Mouse (Mus musculus) induced T-regulatory cell, adult 2 months (primary cell): ENCODE measurements around the gene Lmntd1.

Experiments used
- DNase-seq: peaks from one replicate; pipeline ENCODE4 v3.0.0-alpha.2; 2012; ENCODE audit warnings: low read depth

The Lmntd1 gene

DNA sequence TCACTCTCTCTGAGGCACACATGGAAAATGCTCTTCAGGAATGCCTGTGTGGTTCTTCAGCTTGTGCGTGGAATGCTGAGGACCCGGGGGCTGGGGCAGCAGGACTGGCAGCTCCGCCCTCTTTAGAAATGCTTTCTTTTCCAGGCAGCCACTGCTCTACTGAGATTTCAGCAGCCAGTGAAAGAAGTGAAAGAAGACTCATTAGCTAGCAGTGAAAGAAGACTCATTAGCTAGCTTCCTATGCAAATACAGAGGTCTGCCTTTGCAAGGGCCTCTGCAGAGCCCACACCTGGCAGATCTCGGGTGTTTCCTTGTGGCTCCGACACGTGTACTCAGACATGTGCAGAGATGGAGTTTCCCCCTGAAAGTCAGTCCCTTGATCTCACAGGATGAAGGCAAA lies 234.9 kb downstream of the Lmntd1 start:
- DNase-seq = peak; percentile 47

DNA sequence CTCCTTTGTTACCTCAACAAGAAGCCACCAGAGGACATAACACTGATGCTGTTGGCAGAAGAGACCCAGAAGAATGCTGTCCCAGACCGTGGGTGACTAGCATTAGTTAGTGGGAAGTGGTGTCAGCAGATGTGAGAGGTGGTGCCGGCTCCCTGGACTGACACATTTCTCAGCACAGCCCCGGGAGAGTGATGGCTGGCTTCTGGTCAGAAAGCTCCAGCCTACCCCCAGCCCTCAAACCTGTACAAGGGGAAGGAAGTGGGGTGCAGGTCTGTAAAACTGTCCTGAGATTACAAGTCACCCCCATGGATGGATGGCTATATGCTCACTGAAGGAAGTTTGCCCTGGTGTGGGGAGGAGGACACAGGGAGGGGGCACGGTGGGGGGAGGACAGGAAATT lies 235.4 kb downstream of the Lmntd1 start:
- peak; percentile 9 for DNase-seq

DNA sequence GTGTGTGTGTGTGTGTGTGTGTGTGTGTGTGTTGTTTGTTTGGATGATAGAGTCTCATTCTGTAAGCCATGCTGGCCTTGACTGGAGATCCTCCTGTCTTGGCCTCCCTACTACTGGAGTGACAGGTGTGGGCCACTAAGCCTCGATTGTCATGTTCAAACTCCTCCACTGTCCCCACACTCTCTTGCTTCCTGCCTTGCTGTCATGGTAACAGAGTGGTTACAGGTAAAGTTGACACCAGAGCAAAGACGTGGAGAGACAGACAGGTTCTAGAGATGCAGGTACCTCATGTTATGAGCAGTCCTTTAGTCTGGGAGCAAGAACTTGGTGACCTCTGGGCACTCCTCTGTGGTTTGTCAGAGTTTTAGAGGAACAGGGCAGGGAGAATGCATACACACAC lies 239.7 kb downstream of the Lmntd1 start:
- peak; percentile 46 for DNase-seq

DNA sequence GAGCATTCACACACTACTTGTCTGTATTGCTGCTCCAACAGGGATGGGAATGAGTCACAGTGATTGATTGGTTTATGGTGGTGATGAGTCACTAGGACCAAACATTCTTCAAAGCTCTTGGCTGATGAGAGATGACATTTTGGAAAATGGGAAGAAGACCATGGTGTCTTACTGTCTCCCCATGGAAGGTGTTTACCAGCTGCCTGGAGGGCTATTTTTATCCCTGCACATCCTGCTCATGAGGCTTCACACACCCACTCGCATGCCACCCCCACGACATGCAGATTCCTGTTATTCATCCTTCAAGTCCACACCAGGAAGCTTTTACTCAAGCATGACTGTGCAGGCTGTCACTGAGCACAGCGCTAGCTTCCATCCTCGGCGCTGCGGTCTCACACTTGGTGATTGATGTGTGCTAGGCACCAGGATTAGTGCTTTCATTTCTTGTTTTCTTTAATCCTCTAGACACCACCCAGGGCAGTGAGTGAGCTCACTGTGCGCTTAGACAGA lies 240.4 kb downstream of the Lmntd1 start:
- DNase-seq = peak; percentile 56

DNA sequence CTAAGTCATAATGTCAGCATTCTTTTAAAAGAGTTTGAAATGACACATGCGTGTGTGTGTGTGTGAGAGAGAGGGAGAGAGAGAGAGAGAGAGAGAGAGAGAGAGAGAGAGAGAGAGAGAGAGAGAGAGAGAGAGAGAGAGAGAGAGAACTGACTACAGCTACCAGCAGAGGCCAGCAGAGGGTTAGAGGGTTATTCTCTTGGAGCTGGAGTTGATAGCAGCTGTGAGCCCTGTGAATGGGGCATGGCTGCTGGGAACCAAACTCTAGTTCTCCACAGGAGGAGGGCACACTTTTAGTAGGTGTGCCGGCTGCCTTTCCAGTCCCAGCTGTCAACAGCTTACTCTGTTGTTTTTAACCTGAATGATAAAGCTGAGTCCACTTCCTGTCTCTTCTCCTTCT lies 242.1 kb downstream of the Lmntd1 start:
- DNase-seq = peak; percentile 39

DNA sequence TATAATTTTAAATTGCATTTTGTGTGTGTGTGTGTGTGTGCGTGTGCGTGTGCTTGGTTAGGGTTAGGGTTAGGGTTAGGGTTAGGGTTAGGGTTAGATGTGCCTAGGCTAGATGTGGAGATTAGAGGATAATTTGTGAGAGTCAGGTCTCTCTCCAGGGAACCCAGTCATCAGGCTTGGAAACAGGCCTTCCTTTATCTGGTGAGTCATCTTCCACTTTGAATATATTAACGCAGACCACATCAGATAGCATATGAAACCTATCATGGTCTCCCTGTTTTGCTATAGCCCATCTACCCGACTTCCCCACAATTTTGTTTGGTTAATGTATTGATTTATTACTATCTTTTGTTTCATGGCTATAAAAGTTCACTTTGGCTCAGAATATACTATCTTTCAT lies 242.5 kb downstream of the Lmntd1 start:
- DNase-seq = peak; percentile 28

DNA sequence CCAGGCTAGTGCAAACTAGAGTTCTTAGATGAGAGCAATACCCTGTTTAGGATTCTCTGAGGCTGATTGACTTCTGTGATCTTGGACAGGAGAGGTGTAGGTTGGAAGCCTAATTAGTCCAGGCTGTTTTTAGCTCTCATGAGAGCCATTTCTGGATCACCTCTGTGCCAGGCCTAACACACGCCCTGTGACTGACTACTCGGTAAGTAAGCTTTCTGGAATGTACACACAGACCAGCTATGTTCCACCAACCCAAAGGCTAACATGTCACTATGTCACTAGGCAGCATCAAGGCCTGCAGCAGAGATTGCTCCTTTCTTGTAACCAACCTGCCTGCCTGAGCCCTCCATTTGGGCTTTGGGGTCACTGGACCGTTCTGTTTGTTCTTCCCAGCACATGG lies 243.8 kb downstream of the Lmntd1 start:
- no peak for DNase-seq

DNA sequence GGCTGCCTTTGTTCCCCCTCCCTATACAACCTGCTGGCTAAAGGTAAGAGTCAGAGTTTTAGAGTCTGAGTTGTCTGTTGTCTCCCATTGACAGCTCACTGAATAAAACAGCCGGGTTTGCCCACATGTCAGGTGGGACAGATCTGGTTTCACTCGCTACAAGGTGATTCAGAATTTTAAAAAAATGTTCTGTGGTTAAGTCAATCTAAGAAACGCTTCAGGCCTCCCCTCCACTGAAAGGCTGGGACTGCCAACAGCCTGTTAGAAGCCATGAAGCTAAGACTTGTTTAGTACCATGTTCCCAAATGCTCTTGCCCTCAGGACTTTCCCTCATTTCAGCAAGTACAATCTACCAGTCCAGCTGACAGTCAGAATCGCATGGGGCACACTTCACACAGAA lies 244.8 kb downstream of the Lmntd1 start:
- DNase-seq = no peak

DNA sequence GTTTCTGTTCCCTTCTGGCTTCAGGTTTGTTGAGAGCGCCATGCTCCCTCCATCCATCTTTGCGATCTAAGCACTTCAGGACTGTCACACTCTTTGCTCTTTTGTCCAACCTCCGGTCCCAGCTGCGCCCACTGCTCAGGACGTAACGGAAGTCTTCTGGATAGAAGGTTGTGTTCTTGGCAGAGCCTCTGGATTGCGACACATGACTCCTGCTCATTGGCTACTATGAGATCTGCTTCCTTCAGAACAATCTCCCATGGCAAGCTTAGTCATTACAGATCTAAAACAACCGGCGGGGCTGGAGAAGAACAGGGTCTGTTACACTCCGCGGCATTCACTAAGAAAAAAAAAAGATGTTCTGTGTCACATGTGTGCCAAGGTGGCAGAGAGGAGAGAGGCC lies 247.6 kb downstream of the Lmntd1 start:
- DNase-seq = no peak

DNA sequence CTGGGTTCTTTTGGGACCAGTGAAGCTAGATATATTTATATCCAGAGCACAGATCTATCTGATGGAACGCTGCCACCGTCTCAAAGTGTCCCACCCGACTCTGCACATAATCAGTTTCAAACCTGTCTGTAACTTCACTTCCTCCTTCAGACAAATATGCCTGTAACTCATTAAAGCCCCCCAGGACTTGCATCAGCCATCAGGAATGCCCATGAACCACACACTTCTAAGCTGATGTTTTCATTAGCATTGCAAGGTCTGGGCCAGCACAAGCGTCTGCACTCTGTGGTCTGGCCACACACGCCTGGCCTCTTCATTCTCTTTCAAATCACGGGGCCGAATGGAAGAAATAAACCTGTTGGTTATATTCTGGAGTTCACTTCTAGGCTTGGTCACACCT lies 250.4 kb downstream of the Lmntd1 start:
- no peak for DNase-seq

DNA sequence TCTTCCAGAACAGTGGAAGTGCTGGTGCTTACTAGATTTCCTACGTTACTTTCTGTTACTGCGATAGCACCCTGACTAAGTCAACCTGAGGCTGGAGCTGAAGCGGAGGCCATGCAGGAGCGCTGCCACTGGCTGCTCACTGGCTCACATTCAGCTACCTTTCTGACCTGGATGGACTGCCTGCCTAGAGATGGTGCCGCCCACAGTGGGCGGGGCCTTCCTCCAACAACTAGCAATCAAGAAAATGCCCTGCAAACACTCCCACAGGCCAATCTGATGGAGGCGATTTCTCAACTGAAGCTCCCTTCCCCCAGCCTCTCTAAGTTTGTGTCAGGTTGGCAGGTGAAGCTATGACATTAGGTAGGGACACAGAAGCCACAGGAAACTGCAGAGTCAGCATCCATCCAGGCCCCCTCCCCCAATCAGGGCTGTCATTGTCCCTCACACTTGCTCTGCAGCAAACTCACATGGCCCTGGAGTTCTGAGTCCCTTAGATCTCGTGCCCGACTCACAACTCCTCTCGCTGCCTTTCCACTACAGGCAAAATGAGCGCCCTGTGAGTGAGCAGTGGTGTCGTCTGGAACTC lies 252.9 kb downstream of the Lmntd1 start:
- DNase-seq = peak; percentile 32

DNA sequence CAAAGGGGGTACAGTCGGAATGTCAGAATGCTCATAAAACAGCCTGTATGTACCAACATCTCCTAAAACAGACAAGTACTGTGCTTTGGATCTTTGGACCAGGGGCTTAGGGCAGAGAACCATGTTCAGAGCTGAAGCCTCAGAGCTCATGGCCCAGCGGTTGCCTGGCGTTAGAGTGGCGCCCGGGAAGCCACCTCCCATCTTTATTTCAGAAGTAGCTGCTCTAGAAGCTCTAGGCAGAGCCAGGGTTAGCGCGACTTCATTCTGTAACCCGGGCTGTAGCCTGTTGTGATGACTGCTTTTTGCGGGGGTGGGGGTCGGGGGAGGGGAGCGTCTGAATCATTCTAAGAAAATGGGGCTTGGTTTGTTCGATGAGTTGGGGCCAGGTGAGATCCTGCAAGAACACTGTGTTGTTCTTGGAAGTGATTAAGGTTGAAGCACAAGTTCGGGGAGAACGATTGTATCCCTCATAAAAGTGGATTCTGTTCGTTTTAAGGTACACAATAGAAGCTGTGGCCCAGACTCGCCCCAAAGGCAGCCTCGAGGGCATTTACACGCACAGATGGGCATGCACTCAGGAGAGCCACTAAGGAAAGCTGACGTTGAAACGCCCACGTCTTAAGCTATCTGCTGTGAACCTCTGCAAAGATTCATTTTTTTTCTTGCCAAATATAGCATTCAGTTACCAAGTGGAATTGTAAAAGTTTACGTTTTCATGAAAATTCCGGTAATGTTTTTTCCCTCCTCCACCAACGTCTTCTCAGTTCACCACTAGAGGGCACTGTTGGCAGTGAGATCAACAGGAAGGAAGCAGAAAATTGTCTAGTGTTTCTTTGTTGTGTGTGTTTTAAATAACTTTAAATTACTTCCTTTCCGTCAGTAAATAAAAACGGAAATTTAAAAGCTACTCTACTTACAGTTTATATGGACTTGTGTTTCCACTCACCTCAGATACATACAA lies 254.4 kb downstream of the Lmntd1 start:
- DNase-seq = peak; percentile 91

DNA sequence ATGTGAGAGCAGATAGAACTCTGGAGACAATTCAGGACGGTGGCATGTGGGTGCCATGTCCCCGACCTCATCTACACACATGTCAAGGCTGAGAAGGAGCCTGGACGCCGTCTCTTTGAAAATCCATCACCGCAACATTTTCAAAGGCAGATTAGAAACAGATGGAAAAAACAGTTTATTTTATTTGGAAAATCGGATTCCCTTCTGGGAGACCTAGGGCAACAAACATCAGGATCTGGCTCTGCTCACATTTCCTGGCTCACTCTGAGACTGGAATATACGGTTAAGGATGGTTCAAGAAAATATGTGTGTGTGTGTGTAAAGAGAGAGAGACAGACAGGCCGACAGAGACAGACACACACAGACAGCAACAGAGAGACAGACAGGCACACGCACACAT lies 256.1 kb downstream of the Lmntd1 start:
- DNase-seq = no peak

DNA sequence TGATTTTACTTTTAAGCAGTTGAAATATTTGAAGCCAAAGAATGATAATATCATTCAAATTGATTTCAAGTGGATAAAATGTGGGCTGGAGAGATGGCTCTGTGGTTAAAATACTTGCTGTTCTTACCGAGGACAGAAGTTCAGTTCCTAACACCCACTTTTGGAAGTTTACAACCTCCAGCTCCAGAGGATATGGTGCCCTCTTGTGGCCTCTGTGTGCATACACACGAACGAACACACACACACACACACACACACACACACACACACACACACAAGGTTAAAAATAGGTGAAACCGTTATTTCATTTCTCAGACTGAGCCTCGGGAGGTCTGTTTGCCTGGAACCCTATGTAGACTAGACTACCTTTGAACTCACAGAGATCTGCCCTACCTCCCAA lies 260.3 kb downstream of the Lmntd1 start:
- DNase-seq = peak; percentile 31

DNA sequence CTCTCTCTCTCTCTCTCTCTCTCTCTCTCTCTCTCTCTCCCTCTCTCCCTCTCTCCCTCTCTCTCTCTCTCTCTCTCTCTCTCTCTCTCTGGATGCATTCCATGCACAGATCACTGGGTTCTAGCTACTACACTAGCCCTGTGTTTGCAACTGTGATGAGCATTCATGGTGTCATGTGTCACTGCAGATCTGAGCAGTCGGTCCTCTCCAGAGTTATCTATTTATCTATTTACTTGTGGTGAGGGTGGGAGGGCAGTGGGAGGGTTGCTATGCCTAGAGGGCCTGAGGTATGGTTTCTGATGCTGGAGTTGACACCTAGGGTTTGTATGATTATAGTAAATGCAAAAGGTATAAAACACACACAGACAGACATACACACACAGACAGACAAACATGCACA lies 261.4 kb downstream of the Lmntd1 start:
- DNase-seq = no peak

DNA sequence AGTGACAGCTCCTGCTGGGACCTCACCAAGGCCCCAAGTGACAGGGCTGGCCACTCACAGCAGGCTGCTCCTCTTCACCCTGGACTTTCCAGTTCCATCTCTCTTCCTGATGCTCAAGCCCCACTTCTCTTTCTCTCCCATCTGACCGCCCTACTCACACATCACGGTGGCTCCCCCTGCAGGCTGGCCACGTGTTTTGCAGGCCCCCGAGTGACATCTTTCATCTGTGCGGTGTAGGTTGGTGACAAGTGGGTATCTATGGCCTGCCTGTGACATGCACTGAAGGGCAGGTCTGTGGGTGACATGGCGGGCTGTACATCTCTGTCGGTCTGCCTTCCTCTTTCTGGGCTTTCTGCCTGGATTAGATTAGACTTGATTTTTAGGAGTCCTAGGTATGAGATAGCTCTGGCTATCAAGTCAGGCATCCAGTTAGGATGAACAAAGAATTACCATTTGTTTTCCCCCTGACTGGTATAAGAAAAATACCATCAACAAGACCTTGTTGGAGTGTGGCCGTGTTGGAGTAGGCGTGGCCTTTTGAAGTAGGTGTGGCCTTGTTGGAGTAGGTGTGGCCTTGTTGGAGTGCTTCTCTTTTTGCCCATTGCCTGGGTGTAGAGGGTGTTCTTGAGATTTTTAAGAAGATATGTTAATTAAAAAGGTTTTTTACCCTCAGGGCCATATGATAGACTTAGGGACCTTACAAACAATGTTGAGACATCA lies 265.8 kb downstream of the Lmntd1 start:
- peak; percentile 65 for DNase-seq

DNA sequence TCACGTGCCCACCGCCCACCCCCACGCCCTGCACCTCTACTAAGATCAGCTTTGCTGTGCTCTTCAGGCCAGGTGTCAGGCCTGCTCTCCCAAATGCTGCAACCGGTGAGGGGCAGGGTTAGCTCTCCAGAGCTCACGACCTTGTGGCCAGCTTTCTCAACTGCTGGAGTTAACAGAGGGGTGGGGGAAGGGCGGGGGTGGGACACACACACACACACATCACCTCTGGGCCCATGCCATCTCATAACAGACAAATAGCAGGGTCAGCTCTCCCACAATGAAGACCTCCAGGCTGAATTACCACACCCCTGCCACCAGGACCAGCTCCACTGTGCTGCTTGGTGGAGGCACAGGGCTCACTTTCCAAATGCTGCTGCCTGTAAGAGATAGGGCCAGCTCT lies 266.5 kb downstream of the Lmntd1 start:
- DNase-seq = no peak

DNA sequence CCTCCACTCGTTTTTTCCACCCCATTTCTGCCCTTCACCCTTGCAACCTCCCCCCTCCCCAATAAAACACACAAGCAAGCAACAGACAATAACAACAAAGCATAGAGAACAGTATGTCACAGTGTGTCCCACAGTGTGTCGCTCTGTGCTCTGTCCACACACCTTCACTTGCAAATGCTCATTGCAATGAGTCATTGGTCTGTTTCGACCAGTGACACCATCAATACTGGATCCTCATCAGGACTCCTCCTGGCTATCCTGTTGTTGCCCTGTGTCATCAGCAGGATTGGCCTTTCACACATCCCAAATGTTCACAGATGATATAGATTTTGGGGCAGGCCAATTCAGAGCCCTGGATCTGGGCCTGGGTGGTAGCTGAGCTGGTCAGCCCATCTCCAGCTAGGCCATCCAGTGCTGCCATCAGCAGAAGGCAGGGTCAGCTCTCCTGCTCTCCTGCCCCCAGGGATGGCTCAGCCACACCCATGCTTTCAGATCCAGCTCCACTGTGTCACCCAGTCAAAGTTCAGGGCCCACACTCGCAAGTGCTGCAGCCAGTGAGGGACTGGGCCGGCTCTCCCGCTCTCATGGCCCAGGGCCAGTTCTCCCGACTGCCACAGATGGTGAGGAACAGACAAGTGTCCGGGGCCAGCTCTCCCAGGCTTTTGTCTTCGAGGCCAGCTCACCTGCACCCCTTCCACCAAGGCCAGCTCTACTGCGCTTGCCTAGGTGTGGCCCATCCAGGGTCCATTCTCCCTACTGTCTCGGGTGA lies 267.1 kb downstream of the Lmntd1 start:
- DNase-seq = no peak

DNA sequence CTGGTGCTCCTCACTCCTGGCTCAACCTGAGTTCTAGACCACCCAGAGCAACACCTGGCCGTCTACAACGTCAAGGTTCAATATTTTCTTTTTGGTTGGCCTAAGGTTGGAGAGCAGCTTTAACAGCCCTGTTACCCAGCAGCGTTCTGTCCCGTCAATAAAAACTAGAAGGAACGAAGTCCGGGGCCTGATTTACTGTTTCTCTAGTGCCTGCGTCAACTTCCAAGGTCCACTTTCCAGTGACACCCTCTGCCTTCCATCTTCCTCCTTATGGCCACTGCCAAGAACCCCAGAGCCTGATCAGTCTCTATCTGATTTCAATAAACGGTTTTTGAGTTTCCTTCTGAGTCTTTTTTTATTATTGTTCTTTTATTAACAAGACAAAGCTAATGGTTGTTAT lies 267.8 kb downstream of the Lmntd1 start:
- DNase-seq = no peak

DNA sequence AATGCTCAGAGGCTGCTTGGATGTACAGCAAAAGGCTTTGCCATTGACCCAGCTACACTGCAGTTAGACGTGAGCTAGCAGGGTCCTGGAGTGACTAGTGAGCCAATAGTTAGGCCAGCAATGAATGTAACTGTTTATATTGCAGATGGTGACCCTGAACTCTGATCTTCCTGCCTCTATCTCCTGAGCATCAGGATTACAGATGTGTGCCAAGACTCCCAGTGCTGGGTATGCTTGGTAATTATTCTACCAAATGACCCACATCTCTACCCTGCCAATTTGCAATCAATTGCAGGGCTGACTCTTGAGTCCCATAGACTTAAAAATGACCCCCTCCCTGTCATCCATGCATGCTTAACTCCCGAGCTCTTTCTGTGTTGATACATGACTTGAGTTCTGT lies 269.4 kb downstream of the Lmntd1 start:
- no peak for DNase-seq

DNA sequence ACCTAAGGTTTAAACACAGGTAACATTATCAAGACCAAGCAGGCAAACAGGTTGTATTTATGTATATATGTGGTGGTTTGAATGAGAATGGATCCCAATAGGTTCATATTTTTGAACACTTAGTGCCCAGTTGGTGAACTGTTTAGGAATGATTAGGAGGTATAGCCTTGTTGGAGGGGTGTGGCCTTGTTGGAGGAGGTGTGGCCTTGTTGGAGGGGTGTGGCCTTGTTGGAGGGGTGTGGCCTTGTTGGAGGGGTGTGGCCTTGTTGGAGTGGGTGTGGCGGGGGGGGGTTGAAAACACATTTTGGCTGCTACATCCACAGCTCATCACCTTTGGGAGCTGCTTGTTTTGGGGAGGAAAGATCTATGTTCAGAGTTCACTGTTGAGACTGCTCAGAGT lies 270.7 kb downstream of the Lmntd1 start:
- peak; percentile 38 for DNase-seq

DNA sequence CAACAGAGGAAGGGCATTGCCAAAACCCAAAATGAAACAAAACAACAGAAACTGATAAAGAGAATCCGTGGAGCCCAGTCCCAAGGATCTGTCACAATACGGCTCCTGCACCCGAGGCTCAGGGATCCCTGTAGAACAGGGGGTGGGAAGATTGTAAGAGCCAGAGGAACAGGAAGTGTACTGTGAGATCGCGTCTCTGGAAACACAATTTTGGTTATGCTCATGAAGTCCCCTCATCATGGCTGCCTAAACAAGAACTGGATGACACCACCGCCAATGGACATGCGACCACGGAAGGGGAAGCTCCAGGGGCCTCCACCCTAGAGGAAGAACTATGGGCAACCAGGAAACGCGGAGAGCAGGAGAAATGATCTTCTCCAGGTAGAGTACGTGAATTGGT lies 271.3 kb downstream of the Lmntd1 start:
- DNase-seq = peak; percentile 17
